Mouse (Mus musculus) heart, embryonic 16.5 days (tissue): ENCODE measurements at regions not wholly inside any gene's neighbourhood (a gene's known extent, or its start where the extent isn't known, plus 50 kb on each side); places are given as distances from the start of the nearest gene placed in this dataset.

Experiments used
- ATAC-seq: fragments of 200-750 bp; cut with Nextera tagmentation; replicated peaks from 2 replicates; pipeline ENCODE4 v1.8.0; 2017; ENCODE audit warnings: moderate number of reproducible peaks; ENCODE audit not compliant: insufficient read depth, low FRiP score; ENCODE audit errors: extremely low read depth
- H3K27ac ChIP-seq: fragments of 300-500 bp; sonication (generic); 2 replicates; pipeline ENCODE4 v1.5.1; 2014; ENCODE audit warnings: mild to moderate bottlenecking, low read length, control low read depth, moderate library complexity
- H3K27me3 ChIP-seq: fragments of 300-500 bp; sonication (generic); 2 replicates; pipeline ENCODE4 v1.6.1; 2014; ENCODE audit warnings: low read length, mixed read lengths; ENCODE audit not compliant: control insufficient read depth, insufficient read depth
- H3K36me3 ChIP-seq: fragments of 300-500 bp; sonication (generic); 2 replicates; pipeline ENCODE4 v1.6.1; 2014; ENCODE audit not compliant: control insufficient read depth, insufficient read depth
- H3K4me1 ChIP-seq: fragments of 300-500 bp; sonication (generic); 2 replicates; pipeline ENCODE4 v1.6.1; 2014; ENCODE audit warnings: low read length, mixed read lengths; ENCODE audit not compliant: control insufficient read depth, insufficient read depth
- H3K4me2 ChIP-seq: fragments of 300-500 bp; sonication (generic); 2 replicates; pipeline ENCODE4 v1.6.1; 2014; ENCODE audit warnings: low read depth, mild to moderate bottlenecking, control low read depth, low read length
- H3K4me3 ChIP-seq: fragments of 300-500 bp; sonication (generic); 2 replicates; pipeline ENCODE4 v1.5.1; 2014; ENCODE audit warnings: mild to moderate bottlenecking, control low read depth, low read length
- H3K9ac ChIP-seq: fragments of 300-500 bp; sonication (generic); 2 replicates; pipeline ENCODE4 v1.6.1; 2014; ENCODE audit warnings: low read length, control low read depth
- H3K9me3 ChIP-seq: fragments of 300-500 bp; sonication (generic); replicated peaks from 2 replicates; pipeline ENCODE4 v1.6.1; 2016; ENCODE audit warnings: low read length; ENCODE audit not compliant: control insufficient read depth
- WGBS: fragments of 180-500 bp; shearing (Covaris S2); extraction: QIAGEN DNeasy Blood & Tissue Kit; methylation state at CpG from one replicate; pipeline ENCODE4 v1.1.7; 2014; 5-methylcytosine and 5-hydroxymethylcytosine counted together

DNA sequence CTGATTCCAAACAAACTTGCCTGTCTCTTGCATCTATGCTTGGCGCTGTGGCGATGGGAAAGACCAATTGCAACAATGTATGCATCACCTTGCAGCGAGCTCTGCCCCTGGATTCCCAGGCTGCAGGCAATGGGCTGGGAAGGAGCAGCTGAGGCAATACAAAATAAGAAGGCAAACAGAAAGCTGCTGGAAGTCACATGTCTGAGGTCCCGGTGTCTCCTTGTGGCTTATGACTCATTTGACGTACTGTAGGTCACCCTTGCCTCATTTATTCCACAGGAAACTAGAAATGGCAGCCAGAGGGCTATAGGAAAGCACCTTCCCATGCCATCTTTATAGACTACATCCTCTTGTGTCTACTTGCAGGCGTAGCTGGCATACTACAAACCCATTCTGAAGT is 140.9 kb downstream of the Chic2 start:
- 85% methylated on average over 6 of the region's 6 CpGs for WGBS

DNA sequence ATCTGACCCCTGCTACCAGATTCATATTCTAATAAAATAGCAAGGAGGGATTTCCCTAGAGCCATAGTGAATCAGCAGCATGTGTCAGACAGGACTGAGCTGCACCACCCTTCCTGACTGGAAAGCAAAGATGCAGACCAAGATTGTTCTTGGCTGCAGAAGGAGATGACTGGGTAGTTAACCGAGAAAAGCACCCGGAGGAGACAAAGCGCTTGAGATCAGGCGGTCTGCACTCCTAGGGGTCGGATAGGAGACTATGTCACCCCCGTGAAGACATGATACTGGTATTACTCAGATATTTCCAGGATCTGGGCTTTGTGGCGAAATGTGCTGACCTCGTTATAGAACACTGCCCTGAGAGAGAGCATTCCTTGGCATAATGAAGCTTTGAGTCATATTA is 147.4 kb downstream of the Chic2 start:
- no peak overlapping the region for H3K4me2 ChIP-seq
- no peak for ATAC-seq
- WGBS: 80% methylated on average over 8 of the region's 8 CpGs

More for the DNA sequence above, 140.9 kb downstream of the Chic2 start:
- Histone ChIP-seq H3K4me1 (peaks cover 8% of the 10 kb centered on the region; the same call in 1 of the 2 replicates), H3K27ac (no peak overlapping the region), H3K9me3 (peaks cover 5% of the 10 kb centered on the region), H3K4me2 (no peak overlapping the region), H3K9ac (no peak overlapping the region), H3K36me3 (no peaks in the 10 kb centered on the region), H3K27me3 (no peaks in the 10 kb centered on the region), H3K4me3 (no peak overlapping the region)
- no peak for ATAC-seq

DNA sequence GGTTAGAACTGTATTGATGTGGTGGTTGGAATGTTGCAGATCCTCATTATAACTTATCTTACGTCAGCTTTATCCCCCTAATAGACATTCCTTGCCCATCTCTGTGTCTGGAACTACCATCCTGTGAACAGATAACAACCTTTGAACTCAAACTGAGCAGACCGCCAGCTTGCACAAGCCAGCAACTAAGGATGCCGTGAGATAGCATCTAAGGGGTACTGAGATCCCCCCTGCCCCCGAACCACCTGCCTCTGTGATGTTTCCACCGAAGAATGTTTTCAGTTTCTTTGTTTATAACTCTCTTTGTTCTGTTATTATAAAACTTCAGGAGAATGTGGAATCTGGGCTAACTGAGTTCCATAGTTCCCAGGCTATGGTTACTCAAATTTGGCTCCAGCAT is 151.3 kb downstream of the Chic2 start:
- H3K4me3 ChIP-seq: no peak overlapping the region
- H3K9ac ChIP-seq: no peak overlapping the region
- WGBS: 62% methylated on average over 5 of the region's 5 CpGs

More for the DNA sequence above, 147.4 kb downstream of the Chic2 start:
- no peaks in the 10 kb centered on the region for H3K9me3 ChIP-seq
- H3K27ac ChIP-seq: no peak overlapping the region
- H3K4me1 ChIP-seq: no peaks in the 10 kb centered on the region
- no peak overlapping the region for H3K9ac ChIP-seq
- no peaks in the 10 kb centered on the region for H3K36me3 ChIP-seq
- no peaks in the 10 kb centered on the region for H3K27me3 ChIP-seq
- no peak overlapping the region for H3K4me3 ChIP-seq

DNA sequence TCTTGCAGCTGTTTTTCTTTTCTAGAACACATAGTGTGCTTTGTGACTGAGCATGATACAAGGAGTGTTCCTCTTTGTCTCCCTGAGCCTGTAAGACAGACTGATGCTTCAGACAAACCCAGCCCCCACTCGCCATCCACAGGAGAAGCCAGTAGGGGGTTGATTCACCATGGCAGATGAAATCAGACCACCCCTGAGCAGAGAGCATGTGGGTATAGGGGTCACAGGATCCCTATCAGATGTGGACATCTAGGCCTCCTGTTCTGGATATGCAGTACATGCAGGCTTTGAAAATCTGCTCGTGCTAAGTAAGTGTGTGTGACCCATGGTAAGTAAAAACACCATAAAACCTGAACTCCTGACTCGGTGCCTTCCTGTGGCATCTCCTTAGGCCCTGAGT is 153.0 kb downstream of the Chic2 start:
- H3K36me3 ChIP-seq: no peaks in the 10 kb centered on the region
- no peaks in the 10 kb centered on the region for H3K27me3 ChIP-seq
- WGBS: 61% methylated on average over 3 of the region's 3 CpGs
- no peak overlapping the region for H3K4me3 ChIP-seq
- H3K9me3 ChIP-seq: no peaks in the 10 kb centered on the region
- no peak overlapping the region for H3K27ac ChIP-seq
- H3K9ac ChIP-seq: no peak overlapping the region
- no peak for ATAC-seq
- H3K4me2 ChIP-seq: no peak overlapping the region
- no peaks in the 10 kb centered on the region for H3K4me1 ChIP-seq

More for the DNA sequence above, 151.3 kb downstream of the Chic2 start:
- H3K36me3 ChIP-seq: no peaks in the 10 kb centered on the region
- no peak overlapping the region for H3K27ac ChIP-seq
- H3K4me1 ChIP-seq: no peaks in the 10 kb centered on the region
- H3K27me3 ChIP-seq: no peaks in the 10 kb centered on the region
- no peak for ATAC-seq
- no peak overlapping the region for H3K4me2 ChIP-seq
- no peaks in the 10 kb centered on the region for H3K9me3 ChIP-seq

DNA sequence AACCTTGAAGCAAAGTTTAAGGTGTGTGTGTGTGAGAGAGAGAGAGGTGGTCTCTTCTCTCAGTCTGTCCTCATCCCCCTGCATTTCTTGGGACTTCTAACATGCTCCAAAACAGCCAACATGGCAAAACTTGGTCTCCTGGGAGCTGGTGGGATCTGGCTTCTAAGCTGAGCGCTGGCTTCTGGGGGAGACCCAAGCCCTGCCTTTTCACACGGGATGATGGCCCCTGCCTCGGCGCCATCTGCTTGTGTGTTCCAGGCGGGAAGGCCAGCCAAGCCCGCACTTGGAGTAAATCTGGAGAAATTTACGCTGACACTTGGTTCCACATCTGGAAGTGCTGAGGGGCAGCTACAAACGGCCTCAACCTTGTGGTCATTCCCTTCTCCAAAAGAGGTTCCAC is 155.6 kb downstream of the Chic2 start:
- WGBS: 74% methylated on average over 8 of the region's 8 CpGs
- H3K27ac ChIP-seq: no peak overlapping the region
- H3K4me3 ChIP-seq: no peak overlapping the region
- ATAC-seq: no peak
- no peaks in the 10 kb centered on the region for H3K4me1 ChIP-seq
- no peaks in the 10 kb centered on the region for H3K27me3 ChIP-seq
- 0 out of 2 replicates have a peak, but pooled peaks cover 2% of the 10 kb centered on the region for H3K9me3 ChIP-seq
- H3K36me3 ChIP-seq: no peaks in the 10 kb centered on the region
- no peak overlapping the region for H3K4me2 ChIP-seq
- no peak overlapping the region for H3K9ac ChIP-seq

DNA sequence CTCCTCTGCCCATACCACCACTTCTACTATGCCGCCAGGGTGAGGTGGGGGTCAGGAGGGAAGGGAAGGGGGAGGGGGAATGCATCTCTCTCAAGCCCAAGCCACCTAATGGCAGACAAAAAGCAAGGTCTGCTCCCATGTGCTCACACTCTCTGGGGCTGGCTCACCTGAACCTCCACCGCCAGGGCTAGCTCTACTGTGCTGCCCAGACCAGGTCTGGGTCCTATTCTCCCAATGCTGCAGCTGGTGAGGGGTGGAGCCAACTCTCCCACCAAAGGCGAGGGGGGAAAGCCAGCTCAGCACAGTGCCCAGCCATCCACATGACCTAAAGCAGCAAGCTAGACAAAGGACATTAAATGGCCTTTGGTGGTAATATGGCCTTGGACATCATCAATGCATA is 158.6 kb downstream of the Chic2 start:
- ATAC-seq: no peak
- H3K27ac ChIP-seq: no peak overlapping the region
- no peak overlapping the region for H3K4me3 ChIP-seq
- no peak overlapping the region for H3K4me2 ChIP-seq
- H3K4me1 ChIP-seq: no peaks in the 10 kb centered on the region
- H3K36me3 ChIP-seq: no peaks in the 10 kb centered on the region
- no peak overlapping the region for H3K9ac ChIP-seq
- 69% methylated on average over 3 of the region's 3 CpGs for WGBS
- no peaks in the 10 kb centered on the region for H3K27me3 ChIP-seq
- H3K9me3 ChIP-seq: 0 out of 2 replicates have a peak, but pooled peaks cover 2% of the 10 kb centered on the region

DNA sequence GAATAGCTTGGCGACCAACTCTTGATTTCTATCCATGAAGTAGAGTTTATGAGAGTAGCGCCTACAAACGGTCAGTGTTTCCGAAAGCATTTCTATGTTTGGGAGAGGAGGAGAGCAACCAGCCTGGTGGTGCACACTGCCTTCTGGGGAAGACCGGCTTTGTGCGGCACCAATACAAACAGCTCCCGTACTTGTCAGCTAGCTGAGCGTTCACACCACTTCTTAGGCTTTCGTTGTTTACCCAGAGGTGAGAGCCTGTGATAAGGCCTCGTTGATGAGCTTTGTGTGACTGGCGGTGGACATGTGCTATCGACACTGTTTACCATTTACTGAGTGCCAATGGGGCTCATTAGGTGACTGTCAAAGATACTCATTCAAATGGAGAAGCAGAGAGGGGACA is 162.0 kb downstream of the Chic2 start:
- Histone ChIP-seq H3K27me3 (no peaks in the 10 kb centered on the region), H3K36me3 (no peaks in the 10 kb centered on the region), H3K9ac (no peak overlapping the region), H3K4me1 (peaks cover 3% of the 10 kb centered on the region; the same call in 1 of the 2 replicates), H3K9me3 (0 out of 2 replicates have a peak, but pooled peaks cover 2% of the 10 kb centered on the region), H3K27ac (no peak overlapping the region), H3K4me3 (no peak overlapping the region), H3K4me2 (no peak overlapping the region)
- WGBS: 39% methylated on average over 12 of the region's 12 CpGs
- no peak for ATAC-seq

DNA sequence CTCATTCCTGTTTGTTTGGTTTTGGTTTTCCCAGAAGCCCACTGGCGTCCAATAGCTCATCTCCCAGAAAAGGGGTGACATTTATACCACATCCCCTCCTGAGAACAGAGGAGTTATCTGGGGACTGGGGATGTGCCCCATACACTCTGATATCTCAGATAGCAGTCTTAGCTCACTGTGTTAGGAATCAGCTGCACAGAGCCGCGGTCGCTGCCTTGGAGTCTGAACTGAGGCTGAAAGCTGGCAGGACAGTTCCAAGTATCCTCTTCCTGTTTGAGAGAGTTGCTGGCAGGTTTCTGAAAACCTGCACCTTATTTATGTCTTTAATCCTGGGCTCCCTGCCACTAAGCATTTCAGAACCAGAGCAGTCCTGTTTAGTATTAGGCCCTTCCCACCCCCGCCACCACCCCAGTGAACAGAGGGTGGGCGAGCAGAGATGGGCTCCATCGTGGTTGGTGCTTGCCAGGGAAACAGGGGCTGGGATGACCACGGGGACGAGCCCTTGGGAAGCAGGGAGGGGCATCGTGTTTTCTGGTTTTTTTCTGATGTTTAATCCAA is 163.8 kb downstream of the Chic2 start:
- peaks cover 3% of the 10 kb centered on the region; the same call in 1 of the 2 replicates for H3K27me3 ChIP-seq
- no peak for ATAC-seq
- peaks cover 3% of the 10 kb centered on the region; the same call in 1 of the 2 replicates for H3K4me1 ChIP-seq
- 0 out of 2 replicates have a peak, but pooled peaks cover 2% of the 10 kb centered on the region for H3K9me3 ChIP-seq
- H3K36me3 ChIP-seq: no peaks in the 10 kb centered on the region
- no peak overlapping the region for H3K9ac ChIP-seq
- H3K27ac ChIP-seq: no peak overlapping the region
- H3K4me2 ChIP-seq: no peak overlapping the region
- no peak overlapping the region for H3K4me3 ChIP-seq
- 45% methylated on average over 10 of the region's 10 CpGs for WGBS

DNA sequence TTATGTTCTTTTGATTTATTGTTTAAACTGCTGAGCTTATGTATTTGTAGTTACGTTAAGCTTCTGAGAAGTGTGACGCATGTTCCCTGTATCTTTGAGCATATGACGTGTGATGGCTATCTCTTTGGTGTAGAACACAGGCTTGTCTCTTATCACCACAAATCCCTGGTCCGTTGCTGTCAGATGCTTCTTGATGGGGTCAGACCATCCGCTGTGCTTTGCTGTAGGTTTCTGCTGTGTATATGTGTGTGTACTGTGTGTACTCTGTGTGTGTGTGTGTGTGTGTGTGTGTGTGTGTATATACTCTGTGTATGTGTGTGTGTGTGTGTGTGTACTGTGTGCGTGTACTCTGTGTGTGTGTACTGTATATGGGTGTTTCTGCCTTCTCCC is 164.5 kb downstream of the Chic2 start:
- 78% methylated on average over 6 of the region's 6 CpGs for WGBS

More for the DNA sequence above, 164.5 kb downstream of the Chic2 start:
- Histone ChIP-seq H3K27me3 (peaks cover 3% of the 10 kb centered on the region; the same call in 1 of the 2 replicates), H3K27ac (no peak overlapping the region), H3K9ac (no peak overlapping the region), H3K4me2 (no peak overlapping the region), H3K9me3 (0 out of 2 replicates have a peak, but pooled peaks cover under 1% of the 10 kb centered on the region), H3K4me3 (no peak overlapping the region), H3K36me3 (no peaks in the 10 kb centered on the region), H3K4me1 (peaks cover 3% of the 10 kb centered on the region; the same call in 1 of the 2 replicates)
- ATAC-seq: no peak
